Mouse (Mus musculus) lung, postnatal 36 days (tissue): Measurements from ENCODE around the gene Itga2.

Experiments used
- DNase-seq: peaks from one replicate; pipeline ENCODE4 v3.0.0; 2022; ENCODE audit warnings: mixed read lengths

The Itga2 gene

GRCm38 (mm10) chr13:114876005-114876520 is 55.8 kb downstream of the Itga2 start:
- DNase-seq = no peak

DNA sequence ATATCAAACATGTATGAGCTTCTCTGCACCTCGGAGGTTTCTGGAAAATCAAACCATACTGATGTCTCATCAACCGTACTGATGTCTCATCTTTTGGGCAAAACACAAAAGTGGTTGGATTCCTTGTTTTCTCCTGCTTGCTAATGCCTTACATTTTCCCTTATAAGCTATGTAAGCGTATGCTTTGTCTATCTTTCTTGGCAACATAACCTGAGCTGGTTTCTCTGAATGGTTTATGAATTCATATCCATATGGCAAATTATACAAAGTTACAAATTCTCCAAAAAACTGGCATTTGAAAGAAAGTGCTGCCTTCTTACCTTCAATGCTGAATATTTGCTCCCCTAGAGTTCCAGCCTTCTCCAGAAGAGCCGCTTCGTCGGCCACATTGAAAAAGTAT is 57.2 kb downstream of the Itga2 start:
- no peak for DNase-seq

- DNase-seq = no peak
Measured at GRCm38 (mm10) chr13:114857525-114857924, 74.4 kb downstream of the Itga2 start.

- no peak for DNase-seq
Measured at GRCm38 (mm10) chr13:114856269-114856627, 75.7 kb downstream of the Itga2 start.

DNA sequence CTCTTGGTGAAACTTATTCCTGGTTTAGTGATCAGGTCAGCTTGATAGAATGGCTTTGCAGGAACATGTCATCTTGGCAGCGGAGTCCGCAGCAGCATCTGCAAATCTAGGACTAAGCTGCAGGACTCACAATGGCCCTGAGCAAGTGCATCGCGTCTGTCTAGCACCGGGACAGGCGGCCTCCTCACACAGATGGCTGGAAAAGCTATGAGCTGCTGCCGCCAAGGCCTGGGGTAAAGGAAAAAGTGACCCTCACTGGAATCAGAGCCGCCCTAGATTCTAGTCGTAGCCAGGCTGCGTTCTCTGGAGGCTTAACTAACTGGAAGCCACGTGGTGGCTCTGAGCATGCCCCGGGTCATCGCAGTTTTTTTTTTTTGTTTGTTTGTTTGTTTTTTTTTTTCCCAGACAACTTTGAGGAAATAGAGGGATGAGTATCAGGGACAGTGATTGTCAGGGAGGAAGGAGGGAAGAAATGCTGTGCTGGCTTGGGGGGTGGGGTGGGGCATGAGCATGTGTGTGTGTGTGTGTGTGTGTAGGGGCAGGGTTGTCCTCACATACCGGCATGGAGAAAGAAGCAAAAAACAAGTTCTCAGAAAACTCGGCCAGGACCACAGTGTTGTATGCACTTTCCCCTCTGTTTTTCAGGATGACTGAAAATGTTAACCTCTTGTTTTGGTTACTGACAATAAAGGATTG is 76.2 kb downstream of the Itga2 start:
- no peak for DNase-seq

DNA sequence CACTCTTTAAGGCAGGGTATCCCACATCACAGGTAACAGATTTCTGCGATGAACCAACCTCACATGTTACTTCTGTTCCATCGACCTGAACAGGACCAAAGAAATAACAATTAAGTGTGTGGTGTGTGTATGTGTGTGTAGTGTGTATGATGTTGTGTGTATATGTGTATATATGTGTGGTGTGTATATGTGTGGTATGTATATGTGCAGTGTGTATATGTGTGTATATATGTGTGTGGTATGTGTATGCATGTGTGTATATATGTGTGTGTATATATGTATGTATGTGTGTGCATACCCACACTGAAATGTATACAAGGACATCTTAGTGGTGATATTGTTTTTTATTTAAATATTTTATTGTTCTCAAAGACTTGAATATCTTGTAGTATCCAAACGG is 77.5 kb downstream of the Itga2 start:
- DNase-seq = no peak

DNA sequence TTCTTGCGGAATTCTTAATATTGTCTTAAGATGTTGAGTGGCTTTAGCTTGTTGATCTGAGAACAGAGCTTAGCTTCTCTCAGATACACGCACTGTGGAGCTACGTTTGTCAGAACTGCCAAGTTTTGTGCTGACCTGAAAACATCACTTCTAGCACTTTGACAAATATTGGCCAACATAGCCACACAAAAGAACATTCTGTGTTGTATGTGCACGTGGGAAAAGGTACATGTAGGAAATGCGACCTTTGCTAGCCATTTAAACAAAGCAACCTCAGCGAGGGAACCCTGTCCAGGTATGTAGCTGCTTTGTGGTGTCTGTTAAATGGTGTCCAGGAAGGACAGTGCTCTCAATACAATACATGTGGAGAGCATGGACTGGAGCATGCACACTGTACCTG is 77.9 kb downstream of the Itga2 start:
- DNase-seq = no peak

- no peak for DNase-seq
Measured at GRCm38 (mm10) chr13:114853152-114853551, 78.7 kb downstream of the Itga2 start.

DNA sequence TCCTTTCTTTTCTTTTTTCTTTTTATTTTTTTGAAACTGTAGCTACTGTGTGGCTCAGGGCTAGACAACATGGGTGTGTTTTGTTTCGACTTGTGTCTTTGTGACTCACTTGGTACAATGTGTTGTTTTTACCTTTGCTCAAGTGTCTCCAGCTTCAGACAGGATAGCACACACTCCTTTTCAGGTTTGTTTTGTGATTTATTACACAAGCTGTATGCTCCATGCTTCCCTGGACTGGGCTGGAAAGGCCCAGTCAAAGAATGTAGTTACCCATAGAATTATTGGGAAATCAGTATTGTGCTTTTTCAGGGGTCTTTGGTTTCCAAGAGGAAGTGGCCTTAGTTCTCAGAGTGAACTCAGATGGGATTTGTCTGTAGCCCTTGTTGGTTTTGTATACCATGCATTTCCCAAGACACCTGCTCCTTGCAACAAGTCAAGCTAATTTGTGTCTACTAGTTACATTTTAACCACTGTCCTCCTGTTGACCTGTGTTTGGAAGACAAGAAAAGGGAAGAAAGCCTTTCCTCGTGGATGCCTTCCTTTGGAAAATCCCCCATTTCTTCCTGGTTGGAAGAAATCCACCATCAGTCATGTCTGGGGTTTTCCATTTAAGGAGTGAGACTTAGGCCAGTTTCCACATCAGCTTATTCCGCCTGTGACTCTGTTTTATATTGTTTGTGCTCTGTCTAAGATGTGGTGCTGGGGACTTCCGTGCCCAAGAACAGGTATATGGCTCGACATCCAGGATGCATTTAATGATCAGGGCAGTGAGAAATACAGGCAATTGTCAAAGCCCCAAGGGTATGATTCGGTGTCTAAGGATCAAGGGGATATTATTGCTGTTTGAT is 79.4 kb downstream of the Itga2 start:
- DNase-seq = no peak

DNA sequence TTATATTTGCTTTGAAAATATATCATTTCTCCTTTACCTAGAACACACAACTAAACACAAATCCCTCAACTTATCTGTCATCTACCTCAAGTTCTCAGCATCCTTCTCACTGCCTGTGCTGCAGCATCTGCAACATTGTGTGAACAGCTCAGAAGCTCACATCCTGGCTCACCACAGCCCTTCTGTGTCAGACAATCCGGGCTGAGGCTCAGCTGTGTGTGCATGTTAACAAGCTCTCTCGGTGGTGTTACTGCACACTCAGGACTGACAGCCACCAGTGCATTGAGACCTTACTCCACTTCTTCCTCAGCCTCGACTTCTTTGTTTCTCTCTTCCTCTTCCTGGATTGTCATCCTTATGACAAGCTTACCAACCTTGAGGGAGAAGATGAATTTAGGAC is 83.0 kb downstream of the Itga2 start:
- no peak for DNase-seq

DNA sequence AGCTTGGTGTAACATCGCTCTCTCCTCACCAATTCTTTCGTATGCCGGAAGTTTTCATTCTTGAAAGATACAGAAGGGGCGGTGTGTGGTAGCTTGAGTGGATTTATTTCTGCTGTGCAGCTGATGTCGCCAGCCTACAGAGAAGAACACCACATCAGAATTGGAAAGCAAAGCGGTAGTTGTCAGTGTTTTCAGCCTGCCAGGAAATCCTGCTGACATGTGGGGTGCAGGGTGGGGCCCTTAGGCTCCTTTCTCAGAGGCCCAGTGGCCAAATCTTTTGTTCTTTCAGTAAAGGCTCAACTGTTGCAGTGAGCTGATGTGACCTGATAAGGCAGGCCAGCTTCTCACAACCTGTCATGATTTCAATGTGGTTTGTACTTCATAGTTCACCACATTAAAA is 86.1 kb downstream of the Itga2 start:
- DNase-seq = peak; percentile 63

DNA sequence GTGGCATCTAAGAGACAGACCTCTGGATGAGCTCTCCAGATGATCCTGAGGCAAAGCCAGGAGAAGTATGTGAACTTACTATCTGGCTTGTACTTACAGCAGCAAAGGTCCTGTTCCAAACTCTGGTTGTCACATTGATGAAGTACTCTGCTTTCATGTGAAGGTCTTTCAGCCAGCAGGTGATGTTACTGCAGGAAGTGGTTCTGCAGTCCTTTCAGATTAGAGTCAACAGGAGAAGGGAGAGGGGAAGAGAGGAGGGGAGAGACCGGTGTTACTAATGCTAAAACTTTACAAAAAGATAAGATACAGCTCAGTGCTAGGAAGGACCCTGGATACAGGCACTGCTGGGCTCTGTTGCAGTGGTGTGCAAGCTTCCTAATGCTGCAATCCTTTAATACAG is 88.6 kb downstream of the Itga2 start:
- DNase-seq = no peak

DNA sequence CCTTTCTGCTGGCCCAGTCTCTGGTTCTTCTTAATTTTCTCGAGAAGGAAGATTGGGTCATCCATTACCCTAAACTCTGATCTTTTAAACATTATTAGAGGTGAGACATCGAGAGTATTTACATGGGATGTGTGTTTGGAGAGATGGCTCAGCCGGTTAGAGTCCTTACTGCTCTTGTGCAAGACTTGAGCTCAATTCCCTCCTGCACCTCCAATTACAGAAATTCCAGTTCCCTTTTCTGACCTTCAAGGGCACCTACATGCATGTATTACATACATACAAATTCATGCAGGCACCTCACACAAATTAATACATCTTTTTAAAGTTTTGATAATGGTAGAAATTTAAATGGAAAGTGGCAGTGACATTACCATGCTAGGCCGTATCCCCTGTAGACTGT is 91.4 kb downstream of the Itga2 start:
- no peak for DNase-seq

- DNase-seq = no peak
Measured at GRCm38 (mm10) chr13:114839098-114839497, 92.8 kb downstream of the Itga2 start.

- DNase-seq = peak; percentile 75
Measured at GRCm38 (mm10) chr13:114838535-114838990, 93.3 kb downstream of the Itga2 start.

GRCm38 (mm10) chr13:114837061-114837460 is 94.8 kb downstream of the Itga2 start:
- no peak for DNase-seq

- peak; percentile 33 for DNase-seq
Measured at GRCm38 (mm10) chr13:114834580-114834979, 97.3 kb downstream of the Itga2 start.

DNA sequence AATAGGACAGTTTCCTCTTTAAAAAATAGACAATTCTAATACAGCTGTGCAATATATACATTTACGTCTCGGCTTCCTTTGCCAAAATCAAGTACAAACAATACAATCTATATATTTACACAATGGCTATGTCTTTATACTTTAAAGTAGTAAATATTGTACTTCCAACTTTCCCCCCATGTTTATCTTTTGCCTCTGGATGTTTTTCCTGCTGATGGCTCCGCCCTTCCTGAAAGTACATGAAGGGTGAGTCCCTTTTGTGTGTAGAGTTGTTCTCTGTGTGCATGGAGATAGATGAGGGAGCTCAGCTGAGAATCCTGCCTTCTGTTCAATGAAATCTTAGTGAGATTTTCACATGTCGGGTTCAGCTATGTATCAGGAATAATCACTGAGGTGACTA is 98.5 kb downstream of the Itga2 start:
- peak; percentile 63 for DNase-seq

DNA sequence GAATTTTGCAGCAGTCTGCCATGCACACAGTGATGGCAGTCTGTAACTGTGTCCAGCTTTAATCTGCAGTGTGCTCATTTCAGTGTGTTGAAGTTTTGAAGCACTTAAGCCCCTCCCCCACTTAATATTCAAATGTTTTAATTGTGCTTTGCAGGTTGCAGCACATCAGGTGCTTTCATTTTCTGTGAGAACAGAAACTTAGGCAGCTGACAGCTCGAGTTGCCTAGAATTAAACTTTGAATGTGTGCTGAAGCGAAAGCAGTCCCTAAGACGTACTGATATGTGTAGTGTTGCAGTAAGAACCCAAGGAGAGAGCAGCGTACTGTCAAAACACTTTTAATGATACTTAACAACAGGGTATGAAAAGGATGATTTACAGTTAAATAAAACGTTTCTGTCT is 99.1 kb downstream of the Itga2 start:
- DNase-seq = no peak

GRCm38 (mm10) chr13:114831367-114831833 is 100.5 kb downstream of the Itga2 start:
- DNase-seq = peak; percentile 72

- DNase-seq = no peak
Measured at GRCm38 (mm10) chr13:114825377-114825855, 106.5 kb downstream of the Itga2 start.

GRCm38 (mm10) chr13:114822871-114823270 is 109.0 kb downstream of the Itga2 start:
- DNase-seq = no peak

DNA sequence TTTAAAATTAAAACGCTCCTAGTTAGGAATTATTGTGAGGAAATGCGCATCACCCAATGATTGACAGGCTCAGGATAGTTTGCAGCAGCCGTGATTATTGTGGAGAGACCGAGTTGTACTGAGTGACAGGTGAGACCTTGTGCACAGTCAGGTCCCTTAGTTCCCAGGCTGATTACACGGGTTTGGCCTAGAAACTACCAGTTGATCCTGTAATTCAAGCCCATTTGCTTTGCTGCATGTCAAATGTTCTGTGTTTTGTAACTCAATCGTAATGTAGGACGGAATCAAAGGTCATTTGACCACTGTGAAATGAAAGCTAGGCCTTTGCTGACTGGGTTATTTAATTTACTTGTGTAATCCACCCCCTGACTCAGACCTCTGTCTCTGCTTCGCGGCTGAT is 113.4 kb downstream of the Itga2 start:
- DNase-seq = peak; percentile 29
